Mouse (Mus musculus) liver (tissue): ENCODE measurements around the gene Fthl17a.

ENCODE experiments used
- DNase-seq: peaks from one replicate; pipeline ENCODE4 v3.0.0-alpha.2; 2020; ENCODE audit warnings: mixed read lengths

The Fthl17a gene

GRCm38 (mm10) chrX:85249379-85249778 lies at the start of gene Fthl17a:
Fthl17a (plus strand) TSS chrX:85249679.
- no peak for DNase-seq

- no peak for DNase-seq
These were observed 42.5 kb upstream of the Fthl17a start for GRCm38 (mm10) chrX:85207001-85207400.

DNA sequence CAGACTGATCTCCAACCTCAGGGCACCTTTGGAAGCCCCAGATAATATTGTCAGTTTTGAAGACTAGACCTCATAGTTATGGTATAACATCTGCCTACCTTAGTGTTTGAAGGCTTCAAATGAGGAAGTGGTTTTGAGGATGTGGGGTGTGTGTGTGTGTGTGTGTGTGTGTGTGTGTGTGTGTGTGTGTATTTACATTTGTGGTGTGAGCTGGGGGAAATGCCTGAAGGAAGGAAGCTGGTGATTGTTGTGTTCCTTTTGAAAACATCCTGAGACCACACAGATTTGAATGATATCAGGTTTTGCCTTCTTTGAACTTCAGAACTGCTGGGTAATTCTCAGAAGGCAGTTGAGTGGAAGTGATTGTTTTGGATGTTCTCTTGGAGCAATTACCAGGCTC lies 22.6 kb upstream of the Fthl17a start:
- DNase-seq: no peak

GRCm38 (mm10) chrX:85271821-85272220 lies 22.3 kb downstream of the Fthl17a start:
- no peak for DNase-seq

DNA sequence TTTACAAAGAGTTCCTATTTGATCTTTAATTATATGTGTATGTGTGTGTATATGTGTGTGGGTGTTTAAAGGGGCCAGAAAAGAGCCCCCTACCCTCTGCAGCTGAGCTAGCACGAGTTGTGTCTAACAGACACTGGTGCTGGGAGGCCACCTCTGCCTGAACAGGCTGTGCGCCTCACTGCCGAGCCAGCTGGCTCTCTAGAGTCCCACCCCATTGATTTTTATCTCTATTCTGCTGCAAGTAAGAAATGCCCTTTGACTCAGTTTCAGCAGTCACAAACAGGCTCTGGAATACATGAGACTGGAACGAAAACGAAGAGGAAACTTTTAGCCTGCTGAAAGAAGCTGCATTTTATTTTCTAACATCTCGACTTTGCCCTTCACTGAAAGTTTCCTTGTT lies 22.8 kb downstream of the Fthl17a start:
- DNase-seq: no peak

DNA sequence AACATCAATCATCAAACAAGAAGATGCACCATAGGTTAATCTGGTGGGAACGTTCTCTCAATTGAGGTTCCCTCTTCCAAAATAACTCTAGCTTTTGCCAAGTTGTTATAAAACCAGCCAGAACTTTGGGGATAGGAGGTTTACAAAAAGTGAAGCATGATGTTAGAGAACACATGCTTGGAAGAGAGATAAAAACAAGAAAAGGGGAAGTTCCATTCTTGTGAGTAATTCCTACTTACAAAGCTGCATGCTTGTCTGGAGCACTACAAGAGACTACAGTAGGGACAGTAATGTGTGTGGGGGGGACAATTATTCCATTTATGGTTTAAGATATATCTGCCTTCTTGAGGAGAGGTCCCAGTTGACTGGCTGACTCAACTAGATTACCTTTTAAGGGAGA lies 40.4 kb downstream of the Fthl17a start:
- no peak for DNase-seq

DNA sequence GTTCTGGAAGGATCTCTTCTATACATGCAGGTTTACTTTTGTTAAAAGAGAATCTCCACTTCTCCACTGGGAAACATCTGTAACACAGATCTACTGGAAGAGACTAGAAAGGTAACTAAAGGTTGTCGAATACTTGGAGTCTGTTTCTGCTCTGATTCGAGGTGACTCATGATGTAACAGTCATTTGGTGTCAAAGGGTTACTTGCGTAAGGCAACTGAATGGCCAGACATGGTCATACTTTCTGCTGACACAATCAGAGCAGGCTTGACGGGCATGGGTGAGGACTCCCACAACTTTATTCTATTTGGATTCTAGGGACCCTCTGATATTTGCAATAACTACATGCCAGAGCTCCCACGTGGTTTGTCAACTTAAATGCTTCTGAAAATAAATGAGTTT lies 43.3 kb downstream of the Fthl17a start:
- no peak for DNase-seq

DNA sequence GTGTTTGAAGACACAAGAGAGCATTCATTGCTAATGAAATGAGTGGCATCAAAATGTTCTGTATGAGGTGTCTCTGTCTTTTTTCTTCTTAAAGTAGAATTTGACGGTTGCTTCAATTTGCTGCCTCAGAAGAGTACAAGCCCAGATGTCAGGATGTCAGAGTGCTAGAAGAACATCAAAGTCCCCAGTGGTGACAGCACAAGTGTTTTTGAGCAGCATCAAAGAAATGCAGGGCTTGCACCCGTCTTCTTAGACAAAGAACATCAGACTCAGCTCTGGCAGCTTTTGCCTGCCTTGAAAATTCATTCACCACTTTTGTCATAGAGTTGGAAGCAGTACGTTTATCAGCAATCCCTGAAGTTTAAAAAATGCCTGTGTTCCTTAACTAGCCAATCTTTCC lies 44.5 kb downstream of the Fthl17a start:
- no peak for DNase-seq

GRCm38 (mm10) chrX:85304674-85305073 lies 55.2 kb downstream of the Fthl17a start:
- DNase-seq: no peak

- DNase-seq: no peak
These were observed 69.1 kb downstream of the Fthl17a start for GRCm38 (mm10) chrX:85318576-85318975.

GRCm38 (mm10) chrX:85319193-85319592 lies 69.7 kb downstream of the Fthl17a start:
- DNase-seq: no peak
